Mouse (Mus musculus) 416B (cell line): ENCODE data around the gene Taf15.
A peak's percentile ranks its signal among the peaks of the same experiment; 100 is the strongest.

ENCODE experiments used
- DNase-seq: peaks from one replicate; pipeline ENCODE4 v3.0.0; 2011; ENCODE audit warnings: low read depth

Taf15 gene

GRCm38 (mm10) chr11:83457257-83457656, 15.6 kb upstream of the Taf15 start:
- no peak for DNase-seq

GRCm38 (mm10) chr11:83457912-83458601, 14.8 kb upstream of the Taf15 start:
- DNase-seq: no peak

- DNase-seq: peak; percentile 36
These were observed 11.3 kb upstream of the Taf15 start for GRCm38 (mm10) chr11:83461462-83462027.

- peak; percentile 38 for DNase-seq
These were observed 10.1 kb upstream of the Taf15 start, which contains the start of gene Mmp28 for GRCm38 (mm10) chr11:83462711-83463244. Gene Mmp28 (minus strand): TSS chr11:83463071.

GRCm38 (mm10) chr11:83465976-83466375, 6.9 kb upstream of the Taf15 start:
- DNase-seq: no peak

- DNase-seq: peak; percentile 67
These were observed 5.7 kb upstream of the Taf15 start for GRCm38 (mm10) chr11:83467120-83467652.

- DNase-seq: no peak
These were observed 4.1 kb upstream of the Taf15 start for GRCm38 (mm10) chr11:83468765-83469164.

- no peak for DNase-seq
These were observed 1.1 kb upstream of the Taf15 start for GRCm38 (mm10) chr11:83471766-83472165.

- peak; percentile 51 for DNase-seq
These were observed 540 bp downstream of the Taf15 start for GRCm38 (mm10) chr11:83473235-83474016.

- DNase-seq: peak; percentile 48
These were observed 18.6 kb downstream of the Taf15 start for GRCm38 (mm10) chr11:83491488-83491887.

- DNase-seq: peak; percentile 58
These were observed 22.7 kb downstream of the Taf15 start for GRCm38 (mm10) chr11:83495571-83495970.

- DNase-seq: no peak
These were observed 31.4 kb downstream of the Taf15 start for GRCm38 (mm10) chr11:83504308-83504707.

GRCm38 (mm10) chr11:83509521-83509920, 36.6 kb downstream of the Taf15 start:
- DNase-seq: no peak

GRCm38 (mm10) chr11:83517153-83517552, 44.3 kb downstream of the Taf15 start:
- peak; percentile 76 for DNase-seq

- DNase-seq: no peak
These were observed 45.5 kb downstream of the Taf15 start for GRCm38 (mm10) chr11:83518371-83518770.

- no peak for DNase-seq
These were observed 49.2 kb downstream of the Taf15 start, which contains the start of gene Heatr9 for GRCm38 (mm10) chr11:83522075-83522474. Gene Heatr9 (minus strand): TSS chr11:83522175.

GRCm38 (mm10) chr11:83529024-83529423, 56.1 kb downstream of the Taf15 start:
- DNase-seq: no peak

- no peak for DNase-seq
These were observed 57.5 kb downstream of the Taf15 start, which contains the start of gene Ccl5 for GRCm38 (mm10) chr11:83530360-83530759. Gene Ccl5 (minus strand): TSS chr11:83530518.

GRCm38 (mm10) chr11:83533192-83533591, 60.3 kb downstream of the Taf15 start:
- no peak for DNase-seq

GRCm38 (mm10) chr11:83534143-83534542, 61.3 kb downstream of the Taf15 start:
- no peak for DNase-seq

GRCm38 (mm10) chr11:83534609-83535423, 61.9 kb downstream of the Taf15 start:
- DNase-seq: peak; percentile 51
